Mouse (Mus musculus) liver, embryonic 16.5 days (tissue): ENCODE data around the gene Ccdc171. TPM values are rescaled to one million over a fixed set of nuclear protein-coding genes. Genes with fewer than 3 reads are reported as not detected.
A peak's percentile ranks its signal among the peaks of the same experiment; 100 is the strongest.
"Not testable (repeated sequence)": the region's sequence is repeated elsewhere in the genome, so short reads cannot be mapped to it uniquely, and the experiment has no call there.

Experiments used
- ATAC-seq: fragments of 200-750 bp; cut with Nextera tagmentation; 2 replicates; pipeline ENCODE4 v1.8.0; 2017; ENCODE audit warnings: low read depth, mild to moderate bottlenecking, moderate number of reproducible peaks, moderate library complexity
- H3K27ac ChIP-seq: fragments of 300-500 bp; sonication (generic); 2 replicates; pipeline ENCODE4 v1.5.1; 2014; ENCODE audit warnings: mild to moderate bottlenecking, low read length
- H3K27me3 ChIP-seq: fragments of 300-500 bp; sonication (generic); 2 replicates; pipeline ENCODE4 v1.6.1; 2014; ENCODE audit warnings: low read depth, low read length, mixed read lengths; ENCODE audit not compliant: control insufficient read depth, insufficient read depth
- H3K36me3 ChIP-seq: fragments of 300-500 bp; sonication (generic); 2 replicates; pipeline ENCODE4 v1.6.1; 2014; ENCODE audit warnings: mild to moderate bottlenecking; ENCODE audit not compliant: control insufficient read depth, insufficient read depth
- H3K4me1 ChIP-seq: fragments of 300-500 bp; sonication (generic); 2 replicates; pipeline ENCODE4 v1.6.1; 2014; ENCODE audit warnings: low read depth, low read length, mixed read lengths; ENCODE audit not compliant: control insufficient read depth
- H3K4me2 ChIP-seq: fragments of 300-500 bp; sonication (generic); 2 replicates; pipeline ENCODE4 v1.6.1; 2014; ENCODE audit warnings: low read depth, low read length, mixed read lengths
- H3K4me3 ChIP-seq: fragments of 300-500 bp; sonication (generic); 2 replicates; pipeline ENCODE4 v1.5.1; 2014; ENCODE audit warnings: low read depth, mild to moderate bottlenecking, low read length
- H3K9ac ChIP-seq: fragments of 300-500 bp; sonication (generic); 2 replicates; pipeline ENCODE4 v1.6.1; 2014; ENCODE audit warnings: low read depth, low read length
- H3K9me3 ChIP-seq: fragments of 300-500 bp; sonication (generic); replicated peaks from 2 replicates; pipeline ENCODE4 v1.6.1; 2016; ENCODE audit warnings: low read length; ENCODE audit not compliant: control insufficient read depth
- WGBS: fragments of 180-500 bp; shearing (Covaris S2); extraction: QIAGEN DNeasy Blood & Tissue Kit; methylation state at CpG from one replicate; pipeline ENCODE4 v1.1.7; 2014; ENCODE audit not compliant: insufficient replicate concordance; 5-methylcytosine and 5-hydroxymethylcytosine counted together
- polyA plus RNA-seq: library from polyadenylated mRNA; unstranded; fragments of >200 nt; fragmentation: Nextera tagmentation; extraction: Ambion mirVana; gene quantifications from 2 replicates; pipeline ENCODE4 v1.2.1, GENCODE M21; 2015

The Ccdc171 gene
- polyA plus RNA-seq, result 0.98 and 1.0 TPM in 2 replicates

DNA sequence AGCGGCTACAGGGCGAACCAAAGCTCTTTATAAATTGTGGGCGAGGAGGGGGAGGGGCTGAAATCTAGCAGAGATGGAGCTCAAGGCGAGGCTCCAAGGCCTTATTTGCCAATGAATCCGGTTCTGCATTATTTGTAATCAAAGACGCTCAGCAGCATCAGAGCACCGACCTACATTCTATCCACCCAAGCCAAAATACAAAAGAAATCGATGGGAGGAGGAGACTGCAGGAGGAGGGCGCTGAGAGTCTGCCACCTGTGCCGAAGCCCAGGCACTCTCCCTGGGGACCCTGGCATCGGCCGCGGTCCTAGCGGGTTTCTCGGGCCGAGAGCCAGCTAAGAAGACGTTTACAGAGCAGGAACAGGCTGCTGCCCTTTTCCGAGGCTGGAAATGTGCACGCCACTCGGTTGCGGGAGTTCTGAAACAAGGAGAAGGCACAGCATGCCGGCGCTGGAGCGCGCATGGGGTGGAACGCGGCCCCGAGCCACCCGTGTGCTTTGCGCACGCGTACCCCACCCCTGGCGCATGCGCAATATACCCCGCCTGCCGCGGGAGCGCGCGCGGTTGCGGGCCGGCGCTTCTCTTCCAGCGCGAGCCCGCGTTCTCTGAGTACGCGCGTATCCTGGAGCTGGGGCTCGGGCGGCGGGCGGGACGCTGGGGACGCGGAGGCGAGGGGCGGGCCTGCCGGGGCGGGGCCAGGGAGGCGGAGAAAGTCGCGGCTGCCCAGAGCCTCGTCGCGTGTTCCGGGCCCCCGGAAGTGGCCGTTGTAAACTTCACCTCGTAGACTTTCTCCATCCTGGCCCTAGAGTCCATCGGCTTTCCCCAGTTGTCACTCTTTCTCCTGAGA lies at the start of gene Ccdc171:
Gene Ccdc171 (plus strand): TSS at position 703 of the 847 bp plus-strand sequence.
- peak within 1 kb of the TSS; percentile 93 for H3K4me3 ChIP-seq
- peak within 1 kb of the TSS; percentile 99 for H3K4me2 ChIP-seq
- H3K4me1 ChIP-seq, result peaks cover 25% of the 10 kb centered on the region
- peak within 1 kb of the TSS; percentile 88 for H3K27ac ChIP-seq
- 0 out of 2 replicates have a peak, but pooled peaks cover 3% of the 10 kb centered on the region for H3K9me3 ChIP-seq
- H3K9ac ChIP-seq, result peak within 1 kb of the TSS; percentile 90
- H3K27me3 ChIP-seq, result no peaks in the 10 kb centered on the region
- no peaks in the 10 kb centered on the region for H3K36me3 ChIP-seq
- WGBS, result 0% methylated on average over 61 of the region's 73 CpGs
- peak; percentile 98 for ATAC-seq

DNA sequence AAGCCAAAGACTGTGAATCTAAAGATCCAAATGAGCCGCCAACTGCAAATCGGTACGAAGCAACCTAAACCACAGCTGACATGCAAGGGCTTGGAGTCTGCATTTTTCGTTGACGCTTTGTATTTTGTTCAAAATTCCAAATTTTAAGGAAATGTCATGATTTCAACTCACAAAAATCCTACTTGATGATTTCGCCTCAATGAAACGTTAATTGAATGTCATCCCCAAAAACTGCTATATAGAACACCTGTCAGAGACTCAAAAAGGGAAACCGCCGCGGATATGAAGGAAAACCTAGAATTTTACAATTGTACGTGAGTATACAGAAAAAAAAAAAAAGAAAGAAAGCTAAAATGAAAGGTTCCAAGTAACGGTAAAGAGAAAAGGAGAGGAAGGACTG lies 40.1 kb upstream of the Ccdc171 start:
- Histone ChIP-seq H3K36me3 (peaks cover 21% of the 10 kb centered on the region; the same call in 1 of the 2 replicates), H3K4me1 (peaks cover 8% of the 10 kb centered on the region), H3K4me3 (peak overlapping the region; percentile 88), H3K27ac (peak overlapping the region; percentile 96), H3K9me3 (no peaks in the 10 kb centered on the region), H3K4me2 (peak overlapping the region; percentile 81), H3K9ac (peak overlapping the region; percentile 87), H3K27me3 (no peaks in the 10 kb centered on the region)
- 30% methylated on average over 12 of the region's 12 CpGs for WGBS
- ATAC-seq, result no peak

DNA sequence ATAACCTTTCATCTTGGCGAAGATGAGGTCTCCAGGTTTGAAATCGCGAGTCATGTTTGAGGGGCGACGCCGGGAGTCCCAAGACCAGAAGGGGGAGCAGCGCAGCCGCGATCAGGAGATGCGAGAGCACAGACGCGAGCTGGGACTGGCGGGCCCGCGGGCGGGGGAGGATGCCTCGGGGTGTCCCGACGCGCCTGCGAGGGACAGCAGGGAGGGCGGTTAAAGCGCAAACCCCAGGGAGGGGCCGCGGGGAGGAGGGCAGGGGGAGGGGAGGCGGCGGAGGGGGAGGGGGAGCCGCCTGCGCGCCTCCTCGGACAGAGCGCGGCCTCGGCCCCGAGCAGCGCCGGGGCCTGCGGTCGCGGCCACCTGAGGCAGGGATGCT lies 39.6 kb upstream of the Ccdc171 start:
- Histone ChIP-seq H3K9me3 (no peaks in the 10 kb centered on the region), H3K4me1 (peaks cover 8% of the 10 kb centered on the region), H3K9ac (peak overlapping the region; percentile 87), H3K4me3 (peak overlapping the region; percentile 88), H3K36me3 (peaks cover 20% of the 10 kb centered on the region; the same call in 1 of the 2 replicates), H3K27ac (peak overlapping the region; percentile 96), H3K4me2 (peak overlapping the region; percentile 81), H3K27me3 (no peaks in the 10 kb centered on the region)
- WGBS, result under 1% methylated on average over 29 of the region's 40 CpGs
- peak; percentile 84 for ATAC-seq

DNA sequence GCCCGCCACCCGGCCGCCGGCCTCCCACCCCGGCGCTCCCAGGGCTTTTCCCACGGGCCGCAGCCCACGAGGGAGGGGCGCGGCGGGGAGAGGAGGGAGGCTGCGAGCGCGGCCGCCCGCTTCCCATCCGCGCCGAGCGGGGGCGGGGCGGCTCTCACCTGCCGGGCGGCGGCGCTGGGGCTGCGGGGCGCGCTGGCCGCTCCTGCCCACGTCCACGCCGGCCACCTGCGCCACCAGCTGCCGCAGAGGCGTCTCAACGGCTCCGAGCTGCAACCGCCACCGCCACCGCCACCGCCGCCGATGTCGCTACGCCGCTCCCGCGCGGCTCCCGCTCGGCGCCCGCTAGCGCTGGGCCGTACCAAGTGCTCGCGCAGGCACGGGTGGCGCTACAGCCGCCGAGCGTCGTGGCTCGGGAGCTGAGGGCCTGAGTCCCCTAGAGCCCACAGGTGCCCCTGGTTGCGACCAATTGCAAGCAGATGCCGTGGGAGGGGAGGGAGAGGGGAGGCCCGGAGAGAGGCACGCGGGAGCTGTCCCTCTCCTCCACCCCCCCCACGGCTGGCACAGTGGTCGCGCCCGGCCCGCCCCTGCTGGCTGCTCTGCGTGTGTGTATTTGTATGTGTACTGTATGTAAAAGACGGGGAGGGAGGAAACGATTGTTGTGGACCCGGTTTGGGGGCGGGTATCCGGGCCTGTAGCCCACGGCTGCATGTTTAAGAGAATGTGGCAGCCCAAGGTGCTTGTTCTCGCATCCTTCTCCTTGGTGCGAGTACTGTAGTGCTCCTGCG lies 39.0 kb upstream of the Ccdc171 start, which contains the start of gene Psip1:
Gene Psip1 (minus strand): TSS at position 343 of the 785 bp plus-strand sequence.
- H3K4me3 ChIP-seq, result peak within 1 kb of the TSS; percentile 88
- 0% methylated on average over 48 of the region's 86 CpGs for WGBS
- peak within 1 kb of the TSS; percentile 87 for H3K9ac ChIP-seq
- H3K9me3 ChIP-seq, result no peaks in the 10 kb centered on the region
- H3K36me3 ChIP-seq, result peaks cover 15% of the 10 kb centered on the region; the same call in 1 of the 2 replicates
- H3K4me2 ChIP-seq, result peak within 1 kb of the TSS; percentile 81
- H3K27me3 ChIP-seq, result no peaks in the 10 kb centered on the region
- H3K27ac ChIP-seq, result peak within 1 kb of the TSS; percentile 96
- ATAC-seq, result peak; percentile 83
- H3K4me1 ChIP-seq, result peaks cover 8% of the 10 kb centered on the region

DNA sequence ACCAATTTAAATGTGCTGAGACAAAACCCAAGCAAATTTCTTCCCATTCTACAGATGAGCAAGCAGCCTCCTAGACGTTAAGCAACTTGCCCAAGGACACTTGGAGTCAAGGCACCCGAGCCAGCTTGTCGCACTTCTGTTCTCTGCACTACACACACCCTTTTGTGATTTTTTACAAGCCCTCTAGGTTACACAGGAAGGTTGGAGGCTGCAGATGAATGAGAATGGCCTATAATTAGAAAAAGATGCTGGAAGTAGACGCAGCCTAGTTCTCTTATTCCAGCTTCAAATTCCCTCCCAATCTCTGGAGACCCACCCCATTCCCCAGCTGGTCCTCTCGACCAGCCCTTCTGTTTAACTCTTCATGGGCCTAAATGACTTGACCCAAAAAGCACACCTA lies 36.2 kb upstream of the Ccdc171 start:
- Histone ChIP-seq H3K27me3 (no peaks in the 10 kb centered on the region), H3K27ac (no peak overlapping the region), H3K9ac (no peak overlapping the region), H3K4me1 (peaks cover 6% of the 10 kb centered on the region), H3K9me3 (no peaks in the 10 kb centered on the region), H3K4me3 (no peak overlapping the region), H3K36me3 (no peaks in the 10 kb centered on the region), H3K4me2 (no peak overlapping the region)
- WGBS, result 62% methylated on average over 5 of the region's 5 CpGs
- no peak for ATAC-seq

DNA sequence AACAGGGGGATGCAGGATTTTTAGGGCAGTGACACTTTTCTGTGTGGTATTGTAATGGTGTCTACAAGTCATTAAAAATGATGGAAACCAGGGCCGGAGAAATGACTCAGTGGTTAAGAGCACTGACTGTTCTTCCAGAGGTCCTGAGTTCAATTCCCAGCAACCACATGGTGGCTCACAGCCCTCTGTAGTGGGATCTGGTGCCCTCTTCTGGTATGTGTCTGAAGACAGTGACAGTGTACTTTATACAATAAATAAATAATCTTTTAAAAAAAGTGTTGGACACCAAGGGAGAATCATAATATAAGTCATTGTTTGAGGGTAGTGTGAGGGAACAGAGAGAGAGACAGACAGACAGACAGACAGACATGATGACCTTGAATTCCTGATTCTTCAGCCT lies 32.2 kb upstream of the Ccdc171 start:
- 85% methylated on average over 1 of the region's 1 CpGs for WGBS
- no peak overlapping the region for H3K4me3 ChIP-seq
- no peak overlapping the region for H3K9ac ChIP-seq
- ATAC-seq, result no peak
- no peak overlapping the region for H3K4me2 ChIP-seq
- H3K36me3 ChIP-seq, result no peaks in the 10 kb centered on the region
- H3K27ac ChIP-seq, result no peak overlapping the region
- H3K4me1 ChIP-seq, result no peaks in the 10 kb centered on the region
- H3K27me3 ChIP-seq, result no peaks in the 10 kb centered on the region
- H3K9me3 ChIP-seq, result no peaks in the 10 kb centered on the region

DNA sequence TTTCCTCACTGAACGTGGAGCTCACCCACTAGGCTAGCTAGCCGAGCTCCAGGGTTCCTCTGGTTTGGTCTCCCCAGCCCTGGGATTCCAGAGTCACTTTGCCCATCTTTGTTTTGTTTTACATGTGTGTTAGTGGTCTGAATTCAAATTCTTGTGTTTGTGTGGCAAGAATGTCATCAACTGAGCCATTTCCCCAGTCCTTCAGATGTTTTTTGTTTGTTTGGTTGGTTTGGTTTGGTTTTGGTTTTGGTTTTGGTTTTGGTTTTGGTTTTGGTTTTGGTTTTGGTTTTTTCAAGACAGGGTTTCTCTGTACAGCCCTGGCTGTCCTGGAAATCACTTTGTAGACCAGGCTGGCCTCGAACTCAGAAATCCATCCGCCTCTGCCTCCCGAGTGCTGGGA lies 28.3 kb upstream of the Ccdc171 start:
- not testable (repeated sequence) for H3K27me3 ChIP-seq, ATAC-seq, H3K9ac ChIP-seq, H3K27ac ChIP-seq, H3K36me3 ChIP-seq, H3K4me2 ChIP-seq, H3K4me1 ChIP-seq, H3K4me3 ChIP-seq, H3K9me3 ChIP-seq
- WGBS, result 69% methylated on average over 5 of the region's 5 CpGs

DNA sequence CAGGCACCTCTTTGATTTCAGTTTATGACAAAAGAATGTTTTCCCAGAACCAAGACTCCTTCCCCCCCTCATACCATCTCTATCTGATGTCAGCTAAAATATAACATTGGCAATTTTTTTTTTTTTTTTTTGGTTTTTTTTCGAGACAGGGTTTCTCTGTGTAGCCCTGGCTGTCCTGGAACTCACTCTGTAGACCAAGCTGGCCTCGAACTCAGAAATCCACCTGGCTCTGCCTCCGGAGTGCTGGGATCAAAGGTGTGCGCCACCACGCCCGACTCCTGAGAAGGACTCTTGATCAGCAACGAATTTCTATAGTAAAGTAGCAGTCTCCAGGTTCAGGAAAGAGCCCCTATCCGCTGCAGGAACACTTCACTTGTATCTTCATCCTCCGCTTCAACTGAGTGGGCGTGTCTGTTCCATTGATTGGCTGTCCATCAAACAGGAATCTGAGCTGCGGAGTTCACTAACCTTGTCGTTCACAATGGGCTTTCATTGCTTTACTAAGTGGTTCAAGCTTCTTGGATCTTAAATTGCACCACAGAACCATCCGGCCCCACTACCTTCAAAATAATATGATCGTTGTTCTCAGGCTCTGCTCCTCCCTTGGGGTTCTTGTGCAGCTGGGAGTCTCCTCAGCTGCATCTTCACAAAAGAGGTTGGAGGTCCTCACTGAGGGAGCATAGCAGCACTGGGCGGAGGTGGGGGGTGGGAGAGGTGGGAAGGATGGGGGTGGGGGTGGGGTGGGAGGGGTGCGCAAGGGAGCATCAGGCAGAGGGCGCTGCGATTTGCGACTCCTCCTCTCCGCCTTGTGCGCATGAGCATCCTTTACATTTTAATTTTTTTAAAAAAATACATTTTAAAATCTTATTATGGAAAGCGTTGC lies 24.9 kb upstream of the Ccdc171 start:
- H3K27me3 ChIP-seq, result no peaks in the 10 kb centered on the region
- H3K4me1 ChIP-seq, result no peaks in the 10 kb centered on the region
- no peak for ATAC-seq
- H3K9ac ChIP-seq, result no peak overlapping the region
- H3K4me2 ChIP-seq, result no peak overlapping the region
- H3K9me3 ChIP-seq, result no peaks in the 10 kb centered on the region
- no peak overlapping the region for H3K27ac ChIP-seq
- no peak overlapping the region for H3K4me3 ChIP-seq
- H3K36me3 ChIP-seq, result no peaks in the 10 kb centered on the region
- WGBS, result 19% methylated on average over 22 of the region's 22 CpGs
